Mouse (Mus musculus): ENCODE measurements around the gene Ttc7. TPM values are rescaled to one million over a fixed set of nuclear protein-coding genes. Genes with fewer than 3 reads are reported as not detected.

Gene Ttc7
- total RNA-seq, 2 experiments from 2014 or later = 10.0 to 11.9 TPM

- DNase-seq (ENCODE audit: low spot score in 2 of 2) = no peak
These were observed 120.8 kb downstream of the Ttc7 start for GRCm38 (mm10) chr17:87403462-87403861.

- DNase-seq (ENCODE audit: low spot score in 2 of 2) = no peak
These were observed 122.9 kb downstream of the Ttc7 start for GRCm38 (mm10) chr17:87405576-87405975.

GRCm38 (mm10) chr17:87406646-87407045, 124.0 kb downstream of the Ttc7 start:
- DNase-seq (ENCODE audit: low spot score in 2 of 2) = no peak

- DNase-seq (ENCODE audit: low spot score in 2 of 2) = no peak
These were observed 135.4 kb downstream of the Ttc7 start for GRCm38 (mm10) chr17:87418082-87418481.

GRCm38 (mm10) chr17:87427511-87427910, 144.8 kb downstream of the Ttc7 start, which contains the start of gene Stpg4:
Gene Stpg4, minus strand, starts transcription at chr17:87427741.
- DNase-seq (ENCODE audit: low spot score in 2 of 2) = no peak

- DNase-seq (ENCODE audit: low spot score in 2 of 2) = no peak
These were observed 146.7 kb downstream of the Ttc7 start for GRCm38 (mm10) chr17:87429431-87429830.

Other genes with a start within 250 kb of the Ttc7 start
- gene Socs5, start 175.2 kb upstream of the Ttc7 start, total RNA-seq (2021) = 100 to 1,000 TPM; 130 to 135 TPM
- 10 to 100 TPM; 67.2 to 72.0 TPM for gene Mcfd2, start 17.0 kb upstream of the Ttc7 start, total RNA-seq (2021)
- gene Stpg4, start 144.9 kb downstream of the Ttc7 start, total RNA-seq (2021) = not detected
- gene Calm2, start 164.0 kb downstream of the Ttc7 start, total RNA-seq (2021) = 1,000 to 10,000 TPM; 2,255 to 2,273 TPM